Mouse (Mus musculus) cerebellum, adult 8-10 months (tissue): ENCODE results near the gene Arrdc5.

Source experiments
- DNase-seq: peaks from one replicate; pipeline ENCODE4 v3.0.0; 2022

The Arrdc5 gene

DNA sequence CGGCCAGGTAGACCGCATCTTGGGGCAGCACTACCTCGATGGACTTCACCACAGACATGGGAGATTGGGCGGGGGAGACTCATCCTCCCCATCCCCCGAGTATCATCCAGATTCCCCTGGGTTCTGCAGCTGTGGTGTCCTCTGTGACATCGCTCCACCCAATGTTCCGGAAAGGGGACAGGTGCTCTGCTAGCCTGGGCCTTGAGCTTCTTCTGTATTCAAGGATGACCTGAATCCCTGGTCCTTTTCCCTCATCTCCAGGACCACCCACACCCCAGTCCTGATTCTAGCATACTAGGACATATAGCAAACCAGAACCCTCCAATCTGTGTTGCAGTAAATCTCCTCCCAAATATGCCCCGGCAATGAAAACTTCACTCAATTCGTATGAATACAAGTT, at the start of gene Arrdc5:
TSS of gene Arrdc5 (minus strand) at position 101 of the 400 bp plus-strand sequence.
- DNase-seq: no peak

DNA sequence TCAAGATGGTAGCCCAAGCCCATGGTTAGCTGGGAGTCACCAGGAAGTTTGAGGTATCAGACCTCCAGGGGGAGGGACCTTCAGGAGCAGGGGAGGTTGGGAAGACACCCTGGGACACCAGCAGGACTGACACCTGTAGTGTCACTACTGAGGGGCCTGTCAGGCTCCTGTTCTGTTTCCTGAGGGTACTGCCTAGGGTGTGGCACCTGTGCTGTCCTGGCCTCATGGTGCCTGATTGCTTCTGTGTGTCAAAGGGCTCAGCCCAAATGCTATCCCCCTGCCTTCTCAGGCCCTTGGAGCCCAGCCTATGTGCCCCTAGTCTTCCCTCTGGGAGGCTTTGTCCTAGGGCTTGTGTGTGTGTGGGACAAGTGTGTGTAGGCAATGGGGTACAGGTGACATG, 48.5 kb upstream of the Arrdc5 start:
- DNase-seq: no peak

DNA sequence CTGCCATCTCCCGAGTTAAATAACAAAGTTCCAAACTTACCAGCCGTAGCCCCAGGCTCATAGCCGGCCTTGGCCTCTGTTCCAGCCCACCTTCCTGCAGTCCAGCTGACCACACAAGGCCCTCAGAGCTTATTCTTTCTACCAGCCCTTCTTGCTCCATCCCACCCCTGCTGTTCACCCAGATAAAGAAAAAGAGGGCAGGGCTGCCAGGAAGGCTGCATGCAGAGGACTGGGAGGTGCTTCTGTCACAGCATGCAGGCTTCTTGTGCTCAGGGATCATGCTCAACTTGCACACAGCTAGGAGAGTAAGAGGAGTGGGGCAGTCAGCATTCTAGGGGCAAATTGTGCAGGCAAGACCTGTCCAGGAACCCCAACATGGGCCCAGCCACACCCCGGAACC, 48.0 kb upstream of the Arrdc5 start:
- DNase-seq: peak; percentile 17

DNA sequence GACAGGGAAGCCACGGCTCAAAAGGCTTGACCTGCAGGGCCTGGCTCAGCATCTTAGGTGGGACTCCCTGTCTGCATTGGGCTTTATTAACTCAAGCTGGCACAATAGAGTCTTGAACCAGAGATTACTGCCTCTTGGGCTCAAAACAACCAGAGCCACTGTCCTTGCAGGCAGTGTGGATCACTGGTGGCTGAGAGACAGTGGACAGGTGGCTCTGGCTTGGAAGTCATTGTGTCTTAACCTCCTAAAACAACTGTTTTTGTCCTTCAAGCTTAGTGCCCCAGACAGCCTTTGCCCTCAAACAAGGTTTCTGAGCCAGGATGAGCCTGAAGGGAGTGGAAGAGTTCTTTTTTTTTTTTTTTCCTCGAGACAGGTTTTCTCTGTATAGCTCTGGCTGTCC, 45.3 kb upstream of the Arrdc5 start:
- DNase-seq: no peak

DNA sequence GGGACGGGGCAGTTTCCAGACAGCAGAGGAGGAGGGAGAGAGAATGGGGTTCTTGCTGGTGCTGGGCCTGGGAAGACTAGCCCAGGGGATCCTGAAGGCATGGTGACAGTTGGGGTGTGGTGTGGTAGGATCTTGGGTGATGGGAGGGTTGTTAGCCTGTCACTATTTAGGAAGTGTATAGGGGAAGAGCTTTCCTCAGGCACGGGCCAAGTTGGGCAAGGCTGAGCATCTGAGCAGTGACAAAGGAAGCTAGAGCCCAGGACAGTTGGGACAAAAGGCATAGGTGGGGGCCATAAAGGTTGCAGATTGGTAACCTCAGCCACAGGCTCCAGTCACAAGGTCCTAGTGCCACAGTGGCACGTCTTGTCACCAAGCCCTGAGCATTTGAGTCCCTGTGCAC, 43.4 kb upstream of the Arrdc5 start:
- no peak for DNase-seq

DNA sequence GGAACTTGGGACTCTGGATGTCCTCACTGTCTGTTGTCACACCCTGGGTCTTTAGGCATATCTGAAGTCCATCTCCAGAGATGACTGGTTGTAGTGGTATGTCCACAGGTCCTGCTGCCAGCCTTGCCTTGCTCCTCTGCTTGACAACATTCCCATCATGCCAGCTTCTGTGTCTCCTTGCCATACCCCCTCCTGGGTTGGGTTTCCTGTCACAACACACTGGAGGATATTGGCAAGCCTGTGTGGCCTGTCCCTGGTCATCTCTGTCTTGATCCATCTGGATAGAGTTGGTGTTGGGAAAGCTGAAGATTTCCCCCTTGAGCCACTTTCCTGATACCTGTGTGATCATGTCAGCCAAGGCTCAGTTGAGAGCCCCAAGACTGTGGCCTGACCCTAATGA, 40.6 kb upstream of the Arrdc5 start:
- DNase-seq: peak; percentile 62

DNA sequence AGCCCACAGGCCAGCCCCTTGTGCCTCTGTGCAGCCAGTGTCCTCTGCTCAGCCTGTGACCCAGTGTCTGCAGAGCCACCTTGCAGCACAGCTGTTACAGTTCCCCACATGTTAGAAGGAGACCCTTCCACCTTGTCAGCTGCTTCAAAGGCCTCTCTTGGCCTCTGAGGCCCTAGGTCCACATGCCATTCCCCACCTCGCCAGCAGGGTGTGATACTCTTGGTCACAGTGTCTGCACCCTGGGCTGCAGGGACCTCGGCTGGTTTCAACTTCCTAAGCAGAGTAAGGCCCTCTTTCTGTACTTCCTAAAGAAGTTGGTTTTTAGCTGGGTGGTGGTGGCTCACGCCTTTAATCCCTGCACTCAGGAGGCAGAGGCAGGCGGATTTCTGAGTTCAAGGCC, 38.8 kb upstream of the Arrdc5 start:
- DNase-seq: peak; percentile 31

DNA sequence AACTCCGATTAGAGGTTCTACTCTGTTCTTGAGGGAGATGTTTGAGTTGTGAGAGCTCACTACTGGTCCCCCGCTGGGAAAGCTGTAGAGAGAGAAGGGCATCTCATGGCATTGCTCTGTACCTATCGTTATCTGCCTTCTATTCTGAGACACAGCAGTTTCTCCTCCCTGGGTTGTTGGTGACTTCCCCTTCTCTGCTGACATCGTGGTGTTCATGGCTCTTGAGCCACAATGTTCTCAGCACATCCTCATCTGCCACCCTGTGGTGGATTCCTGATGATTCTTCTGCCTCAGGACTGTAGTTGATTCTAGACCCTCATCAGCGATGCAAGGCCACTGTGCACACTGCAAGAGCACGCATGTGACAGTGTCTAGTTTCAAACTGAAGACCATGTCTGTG, 37.7 kb upstream of the Arrdc5 start:
- DNase-seq: no peak

DNA sequence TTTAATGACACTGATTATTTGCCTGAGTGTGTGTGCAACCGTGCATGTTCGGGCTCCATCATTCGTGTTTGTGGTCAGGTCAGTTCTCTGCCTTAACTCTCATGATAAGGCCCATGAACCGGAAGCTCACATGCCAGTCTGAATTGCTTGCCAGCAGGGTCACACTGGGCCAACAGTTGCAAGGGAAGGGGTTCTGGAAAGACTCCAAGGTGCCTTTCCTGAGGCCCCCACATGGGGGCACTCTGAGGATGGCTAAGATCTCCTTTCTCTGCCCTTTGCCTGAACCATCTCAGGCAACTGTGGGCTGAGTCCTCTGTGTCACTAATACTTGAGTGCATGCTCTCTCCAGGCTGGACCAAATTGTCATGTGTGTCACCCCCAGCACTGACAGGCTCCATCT, 37.1 kb upstream of the Arrdc5 start:
- peak; percentile 75 for DNase-seq

DNA sequence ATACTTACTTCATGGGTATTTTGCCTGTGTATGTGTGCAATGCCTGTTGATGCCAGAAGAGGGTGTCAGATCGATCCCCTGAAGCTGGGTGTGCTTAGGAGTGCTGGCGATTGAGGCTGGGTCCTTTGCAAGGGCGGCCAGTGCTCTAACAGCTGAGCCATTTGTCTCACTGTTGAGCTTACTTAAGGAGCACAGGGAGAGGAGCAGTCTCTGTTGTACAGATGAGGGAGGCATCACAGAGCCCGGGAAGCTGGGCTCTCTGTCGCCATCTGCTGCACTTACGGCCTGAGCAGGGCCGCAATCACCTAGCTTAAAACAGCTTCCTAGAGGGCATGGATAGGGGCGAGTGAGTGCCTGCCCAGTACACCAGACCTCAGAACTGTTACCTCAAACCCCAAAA, 32.9 kb upstream of the Arrdc5 start:
- DNase-seq: no peak

DNA sequence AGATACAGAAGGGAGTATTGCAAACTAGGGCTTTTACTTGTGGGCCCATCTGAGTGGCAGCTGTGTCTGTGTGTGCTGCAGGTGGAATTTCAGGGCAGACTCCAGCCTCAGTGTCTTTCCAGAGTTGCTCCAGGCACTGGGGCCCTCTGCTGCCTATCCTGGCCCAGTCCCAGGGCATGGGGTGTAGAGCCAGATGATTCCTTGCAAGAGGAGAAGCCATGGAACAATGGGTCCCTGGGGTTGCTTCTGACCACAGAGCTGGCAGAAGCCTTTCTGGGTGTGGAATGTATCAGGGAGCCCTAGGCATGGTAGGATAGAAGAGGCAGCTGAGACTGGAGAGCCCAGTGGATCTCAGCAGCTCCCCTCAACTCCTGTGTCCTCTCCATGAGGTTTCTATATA, 31.2 kb upstream of the Arrdc5 start:
- DNase-seq: peak; percentile 33

DNA sequence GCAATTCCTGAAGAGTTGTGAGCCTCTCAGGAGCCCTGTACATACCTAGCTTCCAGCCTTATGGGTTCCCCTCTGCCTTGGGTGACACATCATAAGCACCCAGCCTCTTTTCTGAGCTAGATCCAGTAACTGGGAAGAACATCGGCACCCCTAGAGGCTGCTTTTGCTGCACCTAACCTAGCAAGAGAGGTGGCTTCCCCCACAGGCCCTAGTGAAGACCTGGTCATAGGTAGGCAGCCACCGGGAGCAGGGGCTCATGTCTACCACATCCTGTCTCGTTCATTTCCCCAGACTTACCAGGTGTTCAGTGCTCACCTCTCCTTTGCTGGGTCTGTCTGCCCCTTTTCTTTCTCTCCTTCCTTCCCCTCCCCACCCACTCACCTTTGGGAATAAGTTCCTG, 30.3 kb upstream of the Arrdc5 start:
- DNase-seq: no peak

DNA sequence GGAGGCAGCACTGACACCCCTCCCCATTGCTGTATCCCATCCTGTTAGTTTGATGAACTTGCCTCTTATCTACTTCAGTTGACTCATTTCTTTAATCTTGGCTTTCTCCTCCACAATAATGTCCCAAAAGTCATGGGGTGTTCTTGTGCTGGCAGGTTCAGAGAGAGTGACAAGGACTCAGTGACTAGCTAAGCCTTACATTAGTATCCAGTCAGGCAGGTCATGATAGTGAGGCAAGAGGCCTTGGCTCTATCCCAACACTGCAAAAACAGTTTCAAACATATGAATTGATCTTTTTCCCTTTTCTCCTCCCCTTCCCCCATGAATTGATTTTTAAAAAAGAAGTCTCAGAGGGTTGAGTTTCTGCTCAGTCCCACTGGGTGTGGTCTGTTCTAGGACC, 29.2 kb upstream of the Arrdc5 start:
- no peak for DNase-seq

DNA sequence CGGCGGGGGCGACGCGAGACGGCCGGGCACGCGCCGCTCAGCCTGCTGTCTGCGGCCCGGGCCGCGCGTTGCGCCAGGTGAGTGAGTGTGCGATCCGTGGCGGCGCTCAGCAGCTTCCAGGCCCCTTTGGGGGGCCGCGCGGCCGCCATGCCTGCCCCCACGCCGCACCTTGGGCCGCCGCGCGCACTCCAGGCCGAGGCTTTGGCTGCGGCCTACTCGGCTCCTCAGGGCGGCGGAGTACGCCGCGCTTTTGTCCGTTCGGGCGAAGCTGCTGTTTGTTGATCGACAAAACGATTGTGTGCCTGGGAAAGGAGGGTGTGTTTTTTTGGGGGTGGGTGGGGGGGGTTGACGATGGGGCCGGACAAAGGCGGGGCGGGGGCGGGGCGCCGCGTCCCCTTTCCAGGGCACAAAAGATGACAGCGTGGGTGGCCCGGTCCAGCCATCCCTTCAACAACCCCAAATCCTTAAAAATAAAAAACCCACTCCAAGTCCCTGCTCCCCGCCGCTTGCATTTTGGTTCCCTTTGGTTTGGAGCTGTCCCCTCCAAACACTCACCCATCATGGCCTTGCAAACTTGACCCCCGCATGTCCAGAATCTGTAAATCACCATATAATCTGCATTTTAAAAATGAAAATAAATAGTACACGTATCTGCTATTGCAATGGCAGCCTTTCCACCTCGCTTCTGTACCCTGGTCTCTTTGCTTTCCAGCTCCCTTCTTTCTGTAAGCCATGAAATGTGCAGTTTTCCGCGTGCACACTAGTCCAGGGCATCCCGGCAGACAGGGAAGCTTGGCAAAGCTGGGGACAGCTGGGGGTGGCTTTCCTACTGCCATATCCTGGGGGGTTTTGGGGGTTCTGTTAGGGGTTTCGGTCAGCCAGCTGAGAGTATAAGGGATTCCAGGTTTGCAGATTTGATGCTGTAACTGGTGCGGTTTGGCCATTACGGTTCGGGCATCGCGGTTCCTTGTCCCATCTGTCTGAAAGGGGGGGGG, 26.4 kb upstream of the Arrdc5 start:
- peak; percentile 33 for DNase-seq

DNA sequence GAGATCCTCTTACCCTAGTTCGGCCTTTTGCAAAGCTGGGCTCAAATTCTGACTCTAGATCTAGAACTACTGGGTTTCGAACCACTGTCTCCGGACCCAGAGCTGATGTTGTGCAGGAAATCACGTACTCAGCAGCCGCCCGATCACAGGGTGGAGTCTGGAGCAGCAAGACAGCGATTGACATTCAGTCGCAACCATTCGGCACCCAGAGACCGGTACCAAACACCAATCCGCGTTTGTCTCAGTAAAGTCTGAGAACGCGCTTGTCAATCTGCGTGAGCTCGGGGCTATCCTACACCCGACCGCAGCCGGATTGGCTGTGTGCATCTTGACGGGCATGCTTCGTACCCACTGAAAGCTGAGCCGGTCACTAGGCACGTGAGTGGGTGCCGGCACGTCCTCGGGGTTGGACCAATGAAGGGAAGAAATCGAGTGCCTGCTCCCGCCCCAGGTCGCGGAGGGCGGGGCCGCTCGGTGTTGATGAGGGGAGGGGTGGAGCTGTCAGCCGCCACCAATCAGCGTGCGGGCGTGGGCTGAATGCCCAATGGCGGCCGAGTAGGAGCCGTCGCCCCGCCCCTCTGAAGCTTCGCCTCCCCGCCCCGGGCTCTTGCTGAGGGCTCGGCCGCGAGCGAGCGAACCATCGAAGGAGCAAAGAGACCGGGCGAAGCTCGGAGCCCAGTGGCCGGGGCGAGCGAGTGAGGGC, 25.5 kb upstream of the Arrdc5 start, which contains the start of gene Kdm4b:
TSS of gene Kdm4b (plus strand) at position 613 of the 703 bp plus-strand sequence.
- peak; percentile 99 for DNase-seq

DNA sequence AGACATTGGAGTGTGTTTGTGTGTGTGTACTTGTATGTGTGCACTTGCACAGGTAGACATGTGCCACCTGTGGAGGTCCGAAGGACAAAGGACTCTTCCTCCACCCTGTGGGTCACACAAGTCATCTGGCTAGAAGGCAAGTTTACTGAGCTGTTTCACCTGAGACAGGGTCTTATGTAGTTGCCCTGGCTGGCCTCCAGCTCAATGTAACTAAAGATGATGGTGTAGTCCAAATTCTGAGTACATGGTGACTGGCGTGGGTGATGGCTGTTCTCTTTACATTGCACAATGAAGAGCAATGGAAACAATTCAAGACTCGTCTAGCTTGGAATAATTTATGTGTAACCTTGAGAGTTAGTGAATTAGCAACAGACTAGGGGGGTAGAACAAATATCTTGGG, 24.3 kb upstream of the Arrdc5 start:
- peak; percentile 28 for DNase-seq

DNA sequence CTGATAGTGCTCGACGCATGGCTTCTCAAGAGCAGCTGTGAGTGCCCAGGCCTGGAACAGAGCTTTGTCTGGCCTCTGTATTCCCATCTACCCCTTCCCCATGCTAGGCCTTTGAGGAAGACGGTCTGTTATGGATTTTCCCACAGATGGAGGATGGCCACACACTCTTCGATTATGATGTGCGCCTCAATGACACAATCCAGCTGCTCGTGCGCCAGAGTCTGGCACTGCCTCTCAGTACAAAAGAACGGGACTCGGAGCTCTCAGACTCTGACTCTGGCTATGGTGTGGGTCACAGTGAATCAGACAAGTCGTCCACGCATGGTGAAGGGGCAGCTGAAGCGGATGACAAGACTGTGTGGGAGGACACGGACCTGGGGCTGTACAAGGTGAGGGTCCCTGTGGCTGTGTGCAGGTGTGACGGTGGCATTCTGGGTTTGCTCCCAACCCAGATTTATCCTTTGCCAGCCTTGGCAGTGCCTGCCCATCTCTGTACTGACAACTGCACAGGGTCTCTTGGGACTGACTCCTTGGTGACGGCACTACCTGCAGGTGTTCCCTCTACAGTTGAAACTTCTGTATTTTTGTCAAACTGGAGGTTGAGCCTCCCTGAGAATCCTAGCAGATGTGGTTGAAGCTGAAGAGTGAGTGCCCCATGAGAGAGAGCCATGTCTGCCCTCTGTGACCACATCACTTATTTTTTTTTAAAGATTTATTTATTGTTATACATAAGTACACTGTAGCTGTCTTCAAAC, 9.3 kb upstream of the Arrdc5 start:
- DNase-seq: no peak

DNA sequence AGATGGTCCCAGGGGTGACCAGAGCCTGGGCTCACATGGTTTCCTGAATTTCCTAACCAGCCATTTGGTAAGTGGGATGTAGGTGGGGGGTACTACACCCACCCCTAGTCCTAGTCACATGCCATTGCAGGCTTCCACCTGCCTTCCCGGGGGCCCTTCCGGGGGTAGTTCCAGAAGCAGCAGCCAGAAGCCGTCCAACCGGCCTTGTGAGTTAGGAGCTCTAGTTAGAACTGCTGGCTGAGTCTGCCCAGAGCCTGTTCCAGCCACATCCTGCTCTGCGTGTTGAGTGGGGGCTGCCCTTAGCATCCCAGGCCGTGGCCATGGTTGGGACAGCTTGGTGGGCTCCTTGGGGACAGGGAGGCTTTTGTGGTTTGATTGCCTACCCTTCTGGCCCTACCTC, 8.0 kb upstream of the Arrdc5 start:
- no peak for DNase-seq

DNA sequence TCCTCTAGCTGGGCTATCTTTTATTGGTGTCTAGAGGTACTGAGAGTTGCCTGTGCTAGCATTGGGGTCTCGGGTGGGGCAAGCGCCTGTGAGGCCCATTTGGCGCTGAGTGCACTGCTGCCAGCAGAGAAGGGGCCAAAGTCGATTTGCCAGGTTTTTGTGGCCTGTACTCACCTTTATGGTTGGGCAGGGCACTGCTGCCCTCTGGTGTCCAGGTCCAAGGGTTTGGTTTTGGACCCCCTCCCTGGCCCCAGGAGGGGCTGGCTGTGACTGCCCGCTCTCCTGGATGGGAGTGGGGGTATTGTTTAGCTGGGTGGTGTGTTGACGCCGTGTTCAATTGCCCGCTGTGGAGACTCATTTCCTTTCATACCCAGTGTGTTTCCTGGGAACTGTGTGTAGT, 5.7 kb upstream of the Arrdc5 start:
- DNase-seq: no peak

DNA sequence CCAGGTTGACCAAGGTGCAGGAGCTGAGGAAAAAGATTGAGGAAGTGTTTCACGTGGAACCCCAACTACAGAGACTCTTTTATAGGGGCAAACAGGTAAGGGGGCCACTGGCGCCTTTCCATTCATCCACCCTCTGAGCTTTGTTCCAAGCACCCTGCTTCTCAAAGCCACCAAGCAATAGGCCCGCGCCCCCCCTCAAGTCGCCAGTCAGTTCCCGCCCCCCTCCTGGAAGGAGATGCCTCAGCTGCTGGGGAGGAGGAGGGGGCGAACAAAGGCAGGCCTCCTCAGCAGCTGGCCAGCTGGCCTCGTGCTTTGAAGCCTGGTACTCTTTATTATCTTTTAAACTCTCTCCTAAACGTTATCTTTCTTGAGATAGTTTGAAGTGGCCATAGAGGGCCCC, 5.1 kb upstream of the Arrdc5 start:
- DNase-seq: no peak

DNA sequence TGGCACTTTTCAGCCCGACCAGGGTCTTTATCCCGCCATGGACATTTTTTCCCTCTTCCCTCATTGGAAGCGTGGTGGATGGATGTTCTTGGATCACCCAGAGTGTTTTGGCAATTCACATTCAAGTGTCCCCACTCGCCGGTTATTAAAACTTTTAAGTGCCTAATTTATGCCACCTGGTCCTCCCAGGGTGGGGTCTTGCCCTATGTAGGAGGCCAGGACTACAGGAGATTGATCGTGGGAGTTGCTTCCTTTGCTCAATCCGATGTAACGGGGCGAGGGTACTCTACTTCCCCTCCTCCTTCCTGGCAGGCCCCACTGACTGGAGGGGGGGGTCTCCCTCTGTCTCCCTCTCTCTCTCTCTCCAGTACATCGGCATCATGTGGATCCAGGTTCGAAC, 4.6 kb upstream of the Arrdc5 start:
- DNase-seq: no peak

DNA sequence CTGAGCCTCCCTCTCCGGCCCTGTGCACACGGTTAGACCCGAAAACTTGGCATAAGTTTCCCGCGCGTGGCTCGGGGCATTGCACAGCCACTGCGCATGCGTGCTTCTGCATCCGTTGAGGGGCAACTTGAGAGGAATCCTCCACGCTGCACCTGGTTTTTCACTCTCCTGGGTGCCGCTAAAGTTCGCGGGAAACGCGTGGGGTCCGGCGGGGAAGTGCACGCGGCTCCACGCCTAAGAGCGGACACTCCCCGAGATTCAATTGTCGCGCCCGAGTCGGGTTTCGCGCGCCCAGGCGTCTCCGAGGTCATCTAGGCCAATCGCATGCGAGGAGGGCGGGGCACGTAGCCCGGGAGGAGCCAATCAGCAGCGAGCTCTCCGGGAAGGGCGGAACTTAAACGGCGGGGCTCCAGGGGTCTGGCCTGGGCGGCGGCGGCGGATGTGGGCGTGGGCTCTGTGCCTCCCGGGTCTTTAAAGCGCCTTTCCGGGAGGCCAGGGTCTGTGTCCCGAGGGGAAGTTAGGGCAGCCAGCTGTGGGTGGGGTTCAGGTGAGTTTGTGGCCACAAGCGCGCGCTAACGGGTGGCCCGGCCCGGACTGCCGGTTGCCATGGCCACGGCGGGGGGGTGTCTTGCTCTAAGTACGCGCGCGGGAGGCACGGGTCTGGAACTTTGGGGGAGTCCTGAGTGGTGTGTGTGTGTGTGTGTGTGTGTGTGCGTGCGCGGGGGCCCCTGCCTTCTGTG, 3.9 kb upstream of the Arrdc5 start:
- peak; percentile 92 for DNase-seq
